Mouse (Mus musculus): ENCODE measurements around the gene Peli1. TPM values are rescaled to one million over a fixed set of nuclear protein-coding genes. Genes with fewer than 3 reads are reported as not detected.

Gene Peli1
- total and polyA plus RNA-seq, 2 experiments from 2014 or later, result 37.3 to 37.7 TPM

DNA sequence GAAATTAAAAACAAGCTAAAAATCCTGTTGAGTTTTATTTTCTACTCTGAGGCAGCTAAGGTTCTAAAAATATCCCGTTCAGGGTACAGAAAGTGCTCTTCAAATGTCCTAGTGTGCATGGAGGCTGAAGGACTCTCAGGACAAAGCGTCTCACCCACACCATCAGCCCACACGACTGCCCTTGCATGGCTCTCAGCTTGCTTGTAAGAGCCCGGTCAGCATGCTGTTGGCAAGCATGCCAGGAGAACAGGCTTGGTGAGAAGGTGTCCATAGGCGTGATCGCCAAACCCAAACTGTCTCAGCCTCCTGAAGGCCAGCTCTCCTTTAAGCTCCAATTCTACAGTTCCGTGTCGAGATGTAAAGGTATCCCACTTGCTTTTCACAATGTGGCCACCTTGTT lies 29.7 kb upstream of the Peli1 start:
- DNase-seq (ENCODE audit: low spot score) (no peak), ATAC-seq (ENCODE audit: low FRiP score) (no peak)
- Histone ChIP-seq H3K27ac (ENCODE audit: low read depth, low read length) (no peak overlapping the region), H3K27me3 (ENCODE audit: insufficient read depth, low read length) (no peaks in the 10 kb centered on the region), H3K36me3 (ENCODE audit: insufficient read depth, low read length) (no peaks in the 10 kb centered on the region), H3K4me2 (ENCODE audit: low read depth, low read length, poor library complexity, severe bottlenecking) (no peak overlapping the region), H3K4me3 (ENCODE audit: low read depth, low read length) (no peak overlapping the region), H3K9ac (replicated peaks; ENCODE audit: low read length, poor library complexity, severe bottlenecking) (no peak overlapping the region), H3K9me3 (ENCODE audit: low read length) (no peaks in the 10 kb centered on the region), H3K4me1 (ENCODE audit: insufficient read depth, low read length) (no peaks in the 10 kb centered on the region)
- WGBS, result 87% methylated on average over 8 of the region's 8 CpGs
- TF ChIP-seq CTCF (IDR thresholded peaks at IDR 0.05), result no peak

DNA sequence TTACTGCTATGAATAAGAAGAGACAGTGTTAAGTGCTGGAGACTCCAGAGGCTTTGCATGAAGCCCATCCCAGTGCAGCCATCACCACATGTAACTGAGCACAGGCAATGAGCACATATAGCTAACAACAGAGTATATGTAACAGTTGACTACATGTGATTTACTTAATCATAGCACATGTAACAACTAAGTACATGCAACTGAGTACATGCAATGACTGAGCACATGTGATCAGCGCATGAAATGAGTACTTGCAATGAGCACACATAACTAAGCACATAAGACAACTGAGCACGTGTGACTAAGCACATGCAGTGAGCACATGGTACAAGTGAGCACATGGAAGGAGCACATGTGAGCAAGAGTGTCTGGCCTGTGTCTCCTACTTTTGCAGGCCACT lies 29.0 kb upstream of the Peli1 start:
- ATAC-seq (ENCODE audit: low FRiP score) (no peak), DNase-seq (ENCODE audit: low spot score) (no peak)
- no peak overlapping the region for H3K27ac ChIP-seq (ENCODE audit: low read depth, low read length)
- no peaks in the 10 kb centered on the region for H3K27me3 ChIP-seq (ENCODE audit: insufficient read depth, low read length)
- whole genome bisulfite sequencing, result 97% methylated on average over 2 of the region's 2 CpGs
- H3K9ac ChIP-seq (replicated peaks; ENCODE audit: low read length, poor library complexity, severe bottlenecking), result no peak overlapping the region
- no peaks in the 10 kb centered on the region for H3K36me3 ChIP-seq (ENCODE audit: insufficient read depth, low read length)
- TF ChIP-seq CTCF (IDR thresholded peaks at IDR 0.05), result no peak
- H3K4me3 ChIP-seq (ENCODE audit: low read depth, low read length), result no peak overlapping the region
- H3K4me2 ChIP-seq (ENCODE audit: low read depth, low read length, poor library complexity, severe bottlenecking), result no peak overlapping the region
- no peaks in the 10 kb centered on the region for H3K4me1 ChIP-seq (ENCODE audit: insufficient read depth, low read length)
- H3K9me3 ChIP-seq (ENCODE audit: low read length), result no peaks in the 10 kb centered on the region

DNA sequence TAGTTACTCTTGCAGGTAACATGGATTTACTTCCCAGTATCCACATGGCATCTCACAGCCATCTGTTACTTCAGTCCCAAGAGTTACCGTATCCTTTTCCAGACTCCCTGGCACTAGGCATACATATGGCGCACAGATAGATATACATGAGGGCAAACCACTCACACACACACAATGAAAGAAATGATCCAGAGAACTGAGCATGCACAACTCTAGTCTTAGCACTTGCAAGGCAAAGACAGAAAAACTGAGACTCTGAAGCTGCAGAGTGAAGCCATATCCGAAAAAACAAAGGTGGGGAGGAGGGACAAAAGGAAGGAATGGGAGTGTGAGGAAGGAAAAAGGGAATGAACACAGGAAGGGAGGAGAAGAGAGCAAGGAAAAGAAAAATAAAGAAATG lies 27.8 kb upstream of the Peli1 start:
- DNase-seq (ENCODE audit: low spot score), result no peak
- ATAC-seq (ENCODE audit: low FRiP score), result no peak
- TF ChIP-seq CTCF (IDR thresholded peaks at IDR 0.05), result no peak
- Histone ChIP-seq H3K9ac (replicated peaks; ENCODE audit: low read length, poor library complexity, severe bottlenecking) (no peak overlapping the region), H3K9me3 (ENCODE audit: low read length) (no peaks in the 10 kb centered on the region), H3K4me2 (ENCODE audit: low read depth, low read length, poor library complexity, severe bottlenecking) (no peak overlapping the region), H3K4me3 (ENCODE audit: low read depth, low read length) (no peak overlapping the region), H3K27me3 (ENCODE audit: insufficient read depth, low read length) (no peaks in the 10 kb centered on the region), H3K36me3 (ENCODE audit: insufficient read depth, low read length) (no peaks in the 10 kb centered on the region), H3K4me1 (ENCODE audit: insufficient read depth, low read length) (no peaks in the 10 kb centered on the region), H3K27ac (ENCODE audit: low read depth, low read length) (no peak overlapping the region)
- WGBS, result 89% methylated on average over 3 of the region's 3 CpGs

DNA sequence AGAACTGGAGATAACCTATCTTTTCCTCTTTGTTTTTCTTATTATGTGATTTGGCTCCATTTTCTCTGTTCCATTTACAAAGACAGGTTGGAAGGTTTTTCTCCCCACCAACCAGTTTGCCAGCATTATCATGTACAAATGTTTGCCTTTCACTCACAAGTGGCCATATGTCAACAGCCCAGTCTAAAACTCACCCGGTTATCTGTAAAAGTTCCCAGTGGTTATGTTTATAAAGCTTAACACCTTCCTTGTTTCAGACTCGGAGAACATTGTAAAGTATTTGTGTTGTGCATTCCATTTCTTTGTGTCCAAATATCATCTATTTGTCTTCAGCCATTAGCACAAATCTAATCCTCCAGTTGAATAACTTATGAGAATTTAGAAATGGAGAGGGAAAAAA lies 11.7 kb upstream of the Peli1 start:
- Histone ChIP-seq H3K4me3 (ENCODE audit: low read depth, low read length) (no peak overlapping the region), H3K9ac (replicated peaks; ENCODE audit: low read length, poor library complexity, severe bottlenecking) (no peak overlapping the region), H3K36me3 (ENCODE audit: insufficient read depth, low read length) (no peaks in the 10 kb centered on the region), H3K27me3 (ENCODE audit: insufficient read depth, low read length) (no peaks in the 10 kb centered on the region), H3K9me3 (ENCODE audit: low read length) (no peaks in the 10 kb centered on the region), H3K4me2 (ENCODE audit: low read depth, low read length, poor library complexity, severe bottlenecking) (no peak overlapping the region), H3K27ac (ENCODE audit: low read depth, low read length) (no peak overlapping the region), H3K4me1 (ENCODE audit: insufficient read depth, low read length) (no peaks in the 10 kb centered on the region)
- DNase-seq (ENCODE audit: low spot score) (no peak), ATAC-seq (ENCODE audit: low FRiP score) (no peak)
- 77% methylated on average over 2 of the region's 2 CpGs for WGBS
- no peak for TF ChIP-seq CTCF (IDR thresholded peaks at IDR 0.05)

DNA sequence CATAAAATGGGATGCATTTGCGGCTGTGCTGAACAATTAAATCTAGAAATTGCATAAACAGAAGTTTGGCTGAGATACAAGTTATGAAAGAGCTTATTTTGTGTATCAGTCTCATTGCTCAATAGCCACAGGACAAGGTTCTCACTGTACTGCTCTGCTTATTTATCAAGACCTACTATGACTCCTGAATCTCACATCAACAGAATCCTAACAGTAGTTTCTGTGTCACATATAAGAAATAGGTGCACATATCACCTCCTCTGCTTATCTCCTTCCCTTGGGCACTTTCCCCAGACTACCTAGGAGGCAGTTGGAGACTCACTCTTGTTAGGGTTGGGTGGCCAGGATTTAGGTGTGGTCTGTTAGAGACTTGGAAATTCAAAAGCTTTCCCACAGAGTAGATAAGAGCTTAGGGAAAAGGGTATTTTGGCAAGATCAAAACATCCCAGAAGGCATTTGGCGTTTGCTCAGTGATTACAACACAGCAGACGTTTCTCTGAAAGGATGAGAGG lies 11.2 kb upstream of the Peli1 start:
- Histone ChIP-seq H3K36me3 (ENCODE audit: insufficient read depth, low read length) (no peaks in the 10 kb centered on the region), H3K9me3 (ENCODE audit: low read length) (no peaks in the 10 kb centered on the region)
- no peak for TF ChIP-seq CTCF (IDR thresholded peaks at IDR 0.05)

DNA sequence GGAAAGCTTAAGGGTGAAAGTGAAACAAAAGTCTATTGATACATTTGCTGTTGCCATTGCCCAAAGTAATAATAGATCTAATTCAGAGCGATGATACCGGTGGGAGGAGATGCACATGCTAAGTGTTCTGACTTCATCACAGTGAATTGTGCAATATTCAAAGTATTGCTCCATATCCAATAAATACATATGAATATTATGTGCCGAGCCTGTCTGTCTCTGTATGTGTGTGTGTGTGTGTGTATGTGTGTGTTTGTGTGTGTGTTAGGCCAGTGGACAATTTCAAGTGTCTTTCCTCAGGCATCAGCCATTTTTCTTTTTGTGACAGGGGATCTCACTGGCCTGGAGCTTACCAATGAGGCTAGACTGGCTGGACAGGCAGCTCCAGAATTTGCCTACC lies 9.9 kb upstream of the Peli1 start:
- Histone ChIP-seq H3K9ac (replicated peaks; ENCODE audit: low read length, poor library complexity, severe bottlenecking) (no peak overlapping the region), H3K4me2 (ENCODE audit: low read depth, low read length, poor library complexity, severe bottlenecking) (no peak overlapping the region), H3K4me1 (ENCODE audit: insufficient read depth, low read length) (no peaks in the 10 kb centered on the region), H3K27me3 (ENCODE audit: insufficient read depth, low read length) (no peaks in the 10 kb centered on the region), H3K36me3 (ENCODE audit: insufficient read depth, low read length) (no peaks in the 10 kb centered on the region), H3K9me3 (ENCODE audit: low read length) (no peaks in the 10 kb centered on the region), H3K27ac (ENCODE audit: low read depth, low read length) (no peak overlapping the region), H3K4me3 (ENCODE audit: low read depth, low read length) (no peak overlapping the region)
- 92% methylated on average over 3 of the region's 3 CpGs for WGBS
- ATAC-seq (ENCODE audit: low FRiP score) (no peak), DNase-seq (ENCODE audit: low spot score) (no peak)
- TF ChIP-seq CTCF (IDR thresholded peaks at IDR 0.05), result no peak

More for the DNA sequence above, 11.2 kb upstream of the Peli1 start:
- no peak for ATAC-seq (ENCODE audit: low FRiP score)
- WGBS, result 53% methylated on average over 3 of the region's 3 CpGs
- no peak overlapping the region for H3K4me3 ChIP-seq (ENCODE audit: low read depth, low read length)
- no peaks in the 10 kb centered on the region for H3K4me1 ChIP-seq (ENCODE audit: insufficient read depth, low read length)
- DNase-seq (ENCODE audit: low spot score), result no peak
- H3K27me3 ChIP-seq (ENCODE audit: insufficient read depth, low read length), result no peaks in the 10 kb centered on the region
- no peak overlapping the region for H3K27ac ChIP-seq (ENCODE audit: low read depth, low read length)
- H3K4me2 ChIP-seq (ENCODE audit: low read depth, low read length, poor library complexity, severe bottlenecking), result no peak overlapping the region
- no peak overlapping the region for H3K9ac ChIP-seq (replicated peaks; ENCODE audit: low read length, poor library complexity, severe bottlenecking)

Measured in midbrain, postnatal 0 days (tissue).